Mouse (Mus musculus): ENCODE results near the gene Kcnma1.

GRCm38 (mm10) chr14:23587451-23587850 is 426.8 kb downstream of the Kcnma1 start:
- TF ChIP-seq HCFC1 (IDR thresholded peaks at IDR 0.05; ENCODE audit: borderline replicate concordance, insufficient read depth, low read length) (no peak), ZC3H11A (IDR thresholded peaks at IDR 0.05; ENCODE audit: borderline replicate concordance, low read depth, low read length) (no peak), MAFK (IDR thresholded peaks at IDR 0.05; ENCODE audit: insufficient read depth, low read depth, low read length) (no peak), CHD2 (IDR thresholded peaks at IDR 0.05; ENCODE audit: low read depth, low read length) (no peak), ZNF384 (IDR thresholded peaks at IDR 0.05; ENCODE audit: low read depth, low read length) (no peak)

Data from ES-E14 (cell line).